Mouse (Mus musculus): Measurements from ENCODE around the gene Fosb.
"Not testable (repeated sequence)": the region's sequence is repeated elsewhere in the genome, so short reads cannot be mapped to it uniquely, and the experiment has no call there.

The Fosb gene

DNA sequence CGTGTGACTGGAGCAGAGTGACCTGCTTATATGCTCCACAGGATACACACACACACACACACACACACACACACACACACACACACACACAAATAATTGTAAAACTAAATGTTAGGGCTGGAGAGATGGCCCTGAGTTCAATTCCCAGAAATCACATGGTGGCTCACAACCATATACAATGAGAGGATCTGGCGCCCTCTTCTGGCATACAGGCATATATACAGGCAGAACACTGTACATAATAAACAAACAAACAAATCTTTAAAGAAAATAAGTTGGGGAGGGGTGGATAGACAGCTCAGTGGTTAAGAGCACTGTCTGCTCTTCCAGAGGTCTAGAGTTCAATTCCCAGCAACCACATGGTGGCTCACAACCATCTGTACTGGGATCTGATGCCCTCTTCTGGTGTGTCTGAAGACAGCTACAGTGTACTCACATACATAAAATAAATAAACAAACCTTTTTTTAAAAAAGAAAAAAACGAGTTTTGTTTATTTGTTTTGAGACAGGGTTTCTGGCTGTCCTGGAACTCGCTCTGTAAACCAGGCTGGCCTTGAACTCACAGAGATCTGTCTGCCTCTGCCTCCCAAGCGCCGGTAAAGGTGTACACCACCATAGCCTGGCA is 28.1 kb downstream of the Fosb start:
- not testable (repeated sequence) for DNase-seq (ENCODE audit: low spot score)

DNA sequence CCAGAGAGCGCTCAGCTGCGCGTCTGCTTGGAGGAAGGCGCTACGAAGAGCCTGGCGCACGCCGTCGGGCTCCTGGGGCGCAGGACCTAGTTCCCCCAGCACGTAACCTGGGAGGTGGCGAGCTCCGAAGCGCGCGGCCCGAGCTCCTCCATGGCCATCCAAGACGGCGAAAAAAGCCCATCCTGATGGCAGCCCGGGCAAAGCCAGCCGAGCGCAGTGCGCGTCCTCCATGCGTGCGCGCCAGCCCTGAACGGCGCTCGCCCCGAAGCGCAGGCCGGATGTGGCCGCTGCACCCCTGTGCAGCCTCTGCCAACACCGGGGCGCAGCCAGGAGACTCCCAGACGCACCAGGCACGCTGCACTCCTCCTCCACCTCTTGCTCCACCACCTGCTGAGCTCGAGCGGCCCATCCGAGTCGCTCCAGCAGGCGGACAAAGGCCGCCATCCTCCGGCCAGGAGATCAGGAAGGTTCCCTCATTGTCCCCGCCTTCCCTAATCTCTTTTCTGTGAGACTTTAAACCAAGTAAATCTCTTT is 30.2 kb downstream of the Fosb start, which contains the start of gene Ppm1n:
TSS of gene Ppm1n (minus strand) at position 484 of the 534 bp plus-strand sequence.
- no peak for DNase-seq (ENCODE audit: low spot score)

DNA sequence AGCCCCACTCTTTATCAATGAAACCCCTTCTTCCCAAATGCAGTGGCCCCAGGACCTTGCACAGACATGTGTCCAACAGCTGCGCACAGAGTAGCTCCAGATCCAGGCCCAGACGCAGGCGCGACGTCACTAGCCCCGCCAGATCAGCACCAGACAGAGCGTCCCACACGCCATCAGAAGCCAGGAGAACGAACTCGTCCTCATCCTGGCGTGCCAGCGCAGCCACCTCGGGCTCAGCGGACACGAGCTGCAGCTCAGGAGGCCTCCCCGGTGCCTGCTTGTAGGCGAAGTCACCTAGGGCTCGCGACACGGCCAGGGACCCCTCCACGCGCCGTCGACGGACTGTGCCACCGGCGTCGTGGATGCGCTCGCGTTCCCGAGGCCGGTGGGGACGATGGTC is 30.8 kb downstream of the Fosb start:
- DNase-seq (ENCODE audit: low spot score) = no peak

DNA sequence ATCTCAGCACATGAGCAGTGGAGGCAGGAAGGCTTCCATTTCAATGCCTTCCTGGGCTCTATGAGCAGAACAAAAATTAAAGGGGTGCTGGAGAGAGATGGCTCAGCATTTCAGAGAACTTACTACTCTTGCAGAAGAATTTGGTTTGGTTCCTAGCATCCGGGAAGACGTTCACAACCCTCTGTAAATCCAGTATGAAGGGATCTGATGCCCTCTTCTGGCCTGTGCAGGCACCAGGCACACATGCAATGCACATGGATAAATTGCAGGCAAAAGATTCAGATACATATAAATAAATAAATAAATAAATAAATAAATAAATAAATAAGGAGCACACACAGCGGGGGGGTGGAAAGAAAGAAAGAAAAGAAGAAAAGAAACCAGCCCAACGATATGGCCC is 33.6 kb downstream of the Fosb start:
- no peak for DNase-seq (ENCODE audit: low spot score)

DNA sequence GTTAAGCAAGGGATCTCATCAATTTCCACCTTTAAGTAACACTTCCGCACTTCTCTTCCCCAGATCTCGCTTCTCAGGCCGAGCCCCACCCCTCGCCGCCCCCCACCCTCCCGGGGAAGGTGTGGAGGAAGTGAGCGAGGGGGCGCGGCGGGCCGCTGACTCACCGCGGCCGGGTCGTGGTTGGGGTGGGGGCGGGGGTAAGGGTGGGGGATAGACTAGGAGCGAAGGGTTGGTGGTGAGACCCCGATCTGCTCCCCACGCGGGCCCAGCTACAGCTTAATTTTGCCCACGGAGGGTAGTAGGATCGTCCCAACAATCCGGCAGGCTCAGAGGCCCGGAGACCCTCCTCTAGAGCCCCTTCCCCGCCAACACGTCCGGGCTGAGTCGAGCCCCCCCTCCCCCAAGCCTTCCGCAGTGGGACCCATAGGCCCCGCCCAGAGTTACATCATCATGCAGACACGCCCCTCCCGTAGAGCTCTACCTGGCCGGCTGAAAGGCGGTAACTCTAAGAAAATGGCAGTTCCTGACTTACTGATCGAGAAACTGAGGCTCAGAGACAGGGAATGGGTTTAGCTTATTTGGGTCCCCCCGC is 37.6 kb downstream of the Fosb start:
- peak; percentile 93 for DNase-seq (ENCODE audit: low spot score)

DNA sequence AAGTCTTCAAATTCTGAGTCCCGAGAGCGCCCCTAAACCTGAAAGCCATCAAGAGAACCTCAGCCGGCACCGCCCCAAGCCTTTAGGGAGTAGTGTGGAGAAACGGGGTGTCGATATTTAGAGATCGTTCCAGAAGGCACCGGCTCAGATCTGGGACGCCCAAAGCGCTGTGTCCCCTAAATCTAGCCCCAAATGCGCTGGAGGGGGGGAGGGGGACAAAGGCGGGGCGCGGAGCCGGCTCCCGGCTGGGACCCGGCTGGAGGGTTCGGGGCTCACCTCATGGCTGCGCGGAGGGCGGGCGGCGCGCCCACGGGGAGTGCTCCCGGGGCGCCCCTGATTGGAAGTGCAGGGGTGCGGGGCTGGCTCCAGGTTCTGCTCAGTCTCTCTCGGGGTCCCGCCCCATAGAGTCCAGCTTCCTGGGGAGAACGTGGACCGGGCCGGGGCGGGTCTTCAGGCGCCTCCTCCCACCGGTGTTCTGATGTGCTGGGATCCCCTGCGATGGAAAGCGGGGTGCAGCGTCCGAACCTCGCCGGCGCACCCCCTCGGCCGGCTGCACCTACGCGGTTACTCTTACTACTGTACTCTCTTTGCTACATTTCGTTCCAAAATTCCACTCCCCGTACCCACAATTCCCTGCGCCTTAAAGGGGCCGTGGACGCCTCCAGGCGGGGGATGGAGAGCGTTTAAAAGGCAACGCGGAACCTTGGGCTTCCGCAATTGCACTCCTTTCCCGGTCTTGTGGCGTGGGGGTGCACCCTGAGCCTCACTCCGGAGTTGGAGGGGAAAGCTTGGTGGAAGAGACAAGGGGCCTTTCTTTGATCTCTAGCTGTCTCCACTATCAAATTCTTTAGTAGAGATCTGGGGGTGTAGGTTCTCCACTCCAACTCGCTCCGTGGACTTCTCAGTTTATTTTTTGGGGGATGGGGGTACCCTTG is 38.3 kb downstream of the Fosb start, which contains the start of gene Vasp:
TSS of gene Vasp (minus strand) at position 580 of the 935 bp plus-strand sequence.
- peak; percentile 85 for DNase-seq (ENCODE audit: low spot score)

DNA sequence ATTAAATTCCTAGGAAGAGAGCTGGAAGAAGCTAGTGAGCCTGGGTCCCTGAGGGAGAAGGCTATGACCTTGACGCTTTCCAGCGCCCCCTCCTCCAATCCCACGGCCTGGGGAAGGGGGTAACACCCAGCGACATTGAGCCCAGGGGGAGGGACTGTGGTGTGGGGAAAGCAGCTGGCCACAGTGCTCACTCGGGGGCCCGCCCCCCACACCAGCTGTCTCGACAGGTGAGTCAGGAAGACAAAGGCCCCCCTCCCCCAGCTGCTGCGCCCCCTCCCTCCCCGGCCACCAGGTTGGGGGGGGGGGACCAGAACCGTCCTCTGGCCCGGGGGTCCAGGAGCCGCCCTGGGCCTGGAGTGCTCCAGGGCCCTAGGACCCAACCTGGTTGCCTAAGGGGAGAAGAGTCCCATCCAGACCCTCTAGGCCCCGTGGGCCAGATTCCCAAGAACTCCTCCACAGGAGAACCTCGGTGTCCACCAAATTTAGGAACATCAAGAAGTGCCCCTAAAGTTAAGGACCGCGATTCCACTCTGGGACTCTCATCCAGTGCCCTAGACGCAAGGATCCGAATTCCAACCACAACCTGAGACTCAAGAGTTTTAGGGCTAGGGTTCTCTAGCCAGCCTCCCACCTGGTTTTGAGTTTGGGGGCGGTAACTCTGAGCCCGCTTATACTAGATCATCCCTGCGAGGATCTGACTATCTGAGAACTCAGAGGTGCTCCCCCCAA is 39.2 kb downstream of the Fosb start:
- peak; percentile 72 for DNase-seq (ENCODE audit: low spot score)

DNA sequence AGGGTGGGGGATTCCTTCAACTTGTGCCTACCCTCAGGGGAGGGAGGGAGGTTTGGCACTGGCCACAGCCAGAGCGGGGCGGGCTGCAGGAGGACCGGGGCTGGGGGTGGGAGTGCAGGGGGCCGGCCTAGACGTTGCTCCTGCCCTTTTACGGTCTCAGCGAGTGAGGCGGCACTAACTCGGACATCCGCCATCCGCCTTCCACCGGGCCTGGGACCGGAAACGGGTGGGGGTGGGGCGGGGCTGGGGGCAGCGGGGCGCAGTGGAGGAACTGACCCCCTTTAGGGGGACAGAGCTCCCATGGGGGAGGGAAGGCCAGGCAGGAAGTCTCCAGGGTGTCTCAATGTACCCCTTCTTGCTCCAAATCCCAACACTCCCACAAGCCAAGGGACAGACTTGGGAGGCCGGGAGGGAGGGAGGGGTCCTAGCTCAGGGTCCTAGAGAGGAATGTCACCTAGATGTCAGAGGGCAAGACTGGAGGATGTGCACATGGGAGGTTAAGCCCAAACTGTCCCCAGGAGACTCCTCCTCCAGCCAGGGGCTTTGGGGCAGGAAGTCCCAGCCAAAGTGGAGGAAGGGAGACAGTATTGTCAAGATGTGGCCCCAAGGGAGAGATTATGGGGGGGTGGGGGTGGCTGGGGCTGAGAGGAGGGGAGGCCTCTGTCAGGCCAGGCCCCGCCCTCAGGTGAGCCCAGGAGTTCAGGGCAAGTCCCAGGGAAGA is 40.0 kb downstream of the Fosb start:
- DNase-seq (ENCODE audit: low spot score) = peak; percentile 90

DNA sequence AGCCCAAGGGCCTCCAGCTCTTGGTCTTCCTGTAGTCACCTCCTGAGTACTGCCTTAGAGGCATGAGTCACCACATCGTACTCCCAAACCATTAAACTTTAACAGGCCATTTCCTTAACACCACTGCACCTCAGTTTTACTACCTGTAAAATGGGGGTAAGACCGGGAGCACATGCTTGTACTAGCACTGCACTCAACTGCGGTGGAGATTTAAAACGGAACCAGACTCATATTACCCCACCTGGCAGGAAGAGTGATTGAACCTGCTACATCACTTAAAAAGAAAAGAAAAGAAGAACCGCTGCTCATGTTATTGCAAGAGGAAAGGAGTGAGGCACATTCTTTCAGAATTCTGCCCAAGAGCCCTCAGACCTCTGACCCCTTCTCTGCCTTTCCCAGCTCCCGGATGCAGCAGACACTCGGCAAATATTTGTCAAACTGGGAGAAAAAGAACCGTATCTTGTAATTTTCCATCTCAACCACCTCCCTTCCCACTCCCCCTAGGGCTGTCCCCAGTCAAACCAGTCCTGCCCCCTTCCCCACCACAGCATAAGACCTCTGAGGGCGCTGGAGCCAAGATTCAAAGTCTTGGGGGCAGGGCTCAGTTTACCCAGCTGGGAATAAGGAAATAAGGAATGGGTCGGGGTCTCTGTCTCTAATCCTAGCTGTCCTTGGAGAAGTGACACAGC is 40.7 kb downstream of the Fosb start:
- DNase-seq (ENCODE audit: low spot score) = peak; percentile 78

DNA sequence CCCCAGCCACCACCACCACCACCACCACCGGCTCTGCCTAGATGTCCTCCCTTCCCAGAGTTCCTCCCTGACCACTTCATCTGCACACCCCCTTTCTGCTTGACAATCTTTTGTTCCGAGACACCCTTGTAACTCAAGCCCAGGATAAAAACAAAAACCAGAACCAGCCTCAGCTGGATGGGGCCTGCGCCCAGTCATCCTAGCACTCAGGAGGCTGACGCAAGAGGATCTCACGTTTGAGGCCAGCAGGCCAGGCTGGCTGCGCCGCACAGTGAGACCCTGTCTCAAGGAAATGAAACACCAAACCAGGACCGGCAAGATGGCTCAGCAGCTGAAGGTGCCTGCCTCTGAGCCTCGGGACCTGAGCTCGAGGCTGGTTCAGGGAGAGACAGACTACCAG is 42.8 kb downstream of the Fosb start:
- no peak for DNase-seq (ENCODE audit: low spot score)

DNA sequence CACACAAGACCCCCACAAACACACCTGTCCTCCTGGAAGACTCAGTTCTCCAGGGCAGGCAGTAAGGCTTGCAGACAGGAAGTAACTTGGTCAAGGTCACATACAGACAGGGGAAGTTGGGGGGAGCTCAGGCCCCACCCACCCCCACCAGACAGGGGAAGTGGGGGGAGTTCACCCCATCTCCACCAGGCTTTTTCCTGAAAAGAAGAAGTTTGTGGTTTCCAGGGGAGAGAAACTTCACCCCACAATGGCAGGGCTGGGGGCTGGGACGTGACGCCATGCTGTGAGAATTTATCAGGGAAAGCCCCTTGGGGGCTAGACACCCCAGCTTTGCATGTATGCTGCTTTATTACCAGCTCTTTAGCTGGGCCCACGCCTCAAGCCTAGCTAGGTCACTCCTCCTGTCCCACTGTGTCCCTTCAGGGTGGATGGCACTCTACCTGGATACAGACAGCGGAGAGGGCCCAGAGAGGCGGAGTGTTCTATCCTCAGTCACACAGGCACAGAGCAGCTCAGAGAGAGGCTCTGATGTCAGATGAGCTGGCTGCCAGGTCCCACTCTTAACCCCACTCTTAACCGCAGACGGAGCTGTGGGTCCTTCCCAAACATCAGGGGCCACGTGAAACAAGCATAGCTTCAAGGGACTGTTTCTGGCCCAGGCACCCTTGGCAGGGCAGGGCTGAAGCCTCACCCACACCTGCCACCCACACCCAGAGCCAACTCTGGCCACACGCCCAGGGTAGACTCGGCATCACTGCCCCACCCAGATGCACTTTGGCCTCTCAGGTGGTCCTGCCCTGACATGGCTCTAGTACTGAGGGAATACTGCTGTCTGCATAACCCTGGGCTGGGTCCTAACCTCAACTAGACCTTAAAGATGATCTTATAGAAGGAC is 43.7 kb downstream of the Fosb start:
- DNase-seq (ENCODE audit: low spot score) = no peak

DNA sequence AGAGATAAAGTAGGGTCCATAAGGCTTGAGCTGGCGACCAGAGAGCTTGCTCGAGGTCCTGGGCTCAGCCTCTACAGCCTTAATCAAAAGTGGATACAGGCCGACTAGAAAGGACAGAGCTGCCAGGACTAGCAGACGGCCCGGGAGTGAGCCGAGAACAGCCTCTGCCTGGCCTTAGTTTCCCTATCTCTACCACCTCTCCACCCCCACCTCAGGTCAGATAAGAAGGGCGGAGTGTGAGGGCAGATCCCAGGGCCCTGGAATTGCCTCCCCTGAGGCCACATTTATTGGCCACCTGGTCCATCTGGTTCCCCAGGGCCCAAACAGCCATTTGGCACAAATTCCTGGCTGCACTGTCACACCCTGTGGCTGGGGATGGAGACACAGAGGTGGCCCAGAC is 44.7 kb downstream of the Fosb start:
- DNase-seq (ENCODE audit: low spot score) = no peak

DNA sequence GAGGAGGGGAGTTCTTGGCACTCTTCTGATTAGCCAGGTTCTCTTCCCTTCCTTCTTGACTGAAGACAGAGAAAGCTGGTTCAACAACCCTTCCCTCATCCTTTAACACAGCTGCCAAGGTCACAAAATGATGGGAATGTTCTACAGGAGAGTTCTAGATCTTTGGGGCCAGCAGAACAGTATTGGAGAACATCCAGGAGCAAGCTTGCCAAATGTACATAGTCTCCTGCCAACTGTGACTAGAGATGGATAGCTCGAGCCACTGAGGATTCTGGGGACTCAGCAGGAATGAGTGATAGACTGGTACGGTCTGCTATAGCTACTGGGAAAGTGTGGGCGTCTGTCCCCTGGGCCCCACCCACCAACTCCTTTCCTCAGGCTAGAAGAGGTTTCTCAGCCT is 51.5 kb downstream of the Fosb start:
- no peak for DNase-seq (ENCODE audit: low spot score)

DNA sequence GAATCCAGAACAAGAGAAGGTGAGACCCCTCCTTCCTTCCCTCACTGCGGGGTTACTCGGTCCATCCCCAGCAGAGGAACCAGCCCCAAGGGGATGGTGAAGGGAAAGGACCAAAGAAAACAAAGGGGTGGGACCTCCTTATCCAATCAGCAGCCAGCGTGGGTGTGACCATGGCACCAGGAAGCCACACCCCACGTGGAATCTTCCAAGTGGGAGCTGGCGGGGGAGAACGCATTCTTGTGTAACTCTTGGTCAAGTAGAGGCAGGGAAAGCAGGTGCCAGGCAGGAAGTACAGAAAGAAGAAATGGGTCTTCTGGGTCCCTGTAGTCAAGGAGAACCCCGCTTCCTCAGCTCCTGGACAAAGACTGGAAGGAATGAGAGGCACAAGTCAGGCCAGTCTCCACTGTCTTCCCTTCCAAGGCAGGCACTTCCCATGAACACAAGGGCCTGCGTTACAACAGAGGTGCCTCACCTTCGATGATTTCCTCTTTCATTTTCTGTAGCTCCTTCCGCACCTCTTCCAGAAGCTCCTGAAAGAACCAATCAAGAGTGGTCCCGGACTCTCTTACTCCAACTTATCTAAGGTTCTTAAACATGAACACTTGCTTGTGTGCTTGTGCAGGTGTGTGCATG is 52.3 kb downstream of the Fosb start:
- DNase-seq (ENCODE audit: low spot score) = peak; percentile 75

DNA sequence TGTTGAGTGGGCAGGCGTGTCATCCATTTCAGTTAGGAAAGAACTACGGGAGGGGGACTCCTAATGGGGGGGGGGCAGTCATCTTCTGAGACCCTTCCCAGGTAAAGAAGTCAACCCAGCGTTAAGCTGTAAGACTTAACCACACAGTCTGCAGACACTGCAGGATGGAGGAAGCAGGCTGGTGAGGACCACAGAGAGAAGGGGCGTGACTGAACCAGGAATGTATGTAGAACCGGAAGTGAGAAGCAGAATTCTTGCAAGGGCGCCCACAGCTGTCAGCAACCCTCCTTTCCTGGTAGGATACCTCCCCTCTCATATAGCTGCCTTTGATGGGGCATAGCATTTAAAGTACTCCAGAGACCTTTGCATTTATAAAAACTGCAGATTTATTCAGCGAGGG is 53.3 kb downstream of the Fosb start:
- no peak for DNase-seq (ENCODE audit: low spot score)

DNA sequence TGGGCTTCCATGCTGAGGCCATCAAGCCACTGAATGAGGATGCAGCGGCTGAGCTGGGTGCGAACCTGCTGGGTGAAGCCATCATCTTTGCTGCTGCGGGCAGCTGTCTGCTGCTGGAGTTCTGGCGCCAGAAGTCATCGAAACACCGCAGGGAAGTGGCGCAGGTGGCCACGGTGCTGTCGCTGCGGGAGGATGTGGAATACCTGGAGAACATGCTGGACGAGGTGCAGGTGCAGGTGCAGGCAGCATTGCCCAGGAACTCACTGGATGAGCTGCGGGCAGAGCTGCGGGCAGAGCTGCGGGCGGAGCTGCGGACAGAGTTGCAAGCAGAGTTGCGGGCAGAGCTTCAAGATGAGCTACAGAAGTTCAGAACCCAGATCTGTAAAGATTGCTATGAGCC is 54.5 kb downstream of the Fosb start:
- DNase-seq (ENCODE audit: low spot score) = no peak

DNA sequence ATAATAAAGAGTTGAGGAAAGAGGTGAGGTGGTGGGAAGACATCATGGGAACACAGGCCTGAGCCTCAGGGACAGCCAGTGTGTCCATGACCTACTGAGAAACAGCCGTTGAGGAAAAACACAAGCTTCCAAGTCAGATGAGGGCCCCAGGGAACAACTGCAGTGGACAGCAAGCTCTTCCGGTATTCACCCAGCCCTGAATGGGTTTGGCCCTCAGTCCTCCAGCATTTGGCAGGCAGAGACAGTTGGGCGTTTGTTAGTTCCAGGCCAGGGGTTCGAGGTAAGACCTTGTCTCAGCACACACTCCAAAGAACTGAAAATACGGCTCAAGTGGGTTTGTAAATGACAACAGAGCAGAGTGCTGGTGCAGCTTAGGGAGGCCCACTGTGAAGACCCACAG is 56.4 kb downstream of the Fosb start:
- no peak for DNase-seq (ENCODE audit: low spot score)

All from yolk sac, embryonic 10.5 days (tissue).